Mouse (Mus musculus) neutrophil, adult 83 days (primary cell): ENCODE results near the gene Gale. TPM values are rescaled to one million over a fixed set of nuclear protein-coding genes. Genes with fewer than 3 reads are reported as not detected.

ENCODE experiments used
- total RNA-seq, 2 experiments: library from RNA; stranded (reverse); gene quantifications; one replicate each; pipeline ENCODE4 v1.2.4; 2023

The Gale gene
- total RNA-seq: 10 to 100 TPM; 12.3 to 14.4 TPM

DNA sequence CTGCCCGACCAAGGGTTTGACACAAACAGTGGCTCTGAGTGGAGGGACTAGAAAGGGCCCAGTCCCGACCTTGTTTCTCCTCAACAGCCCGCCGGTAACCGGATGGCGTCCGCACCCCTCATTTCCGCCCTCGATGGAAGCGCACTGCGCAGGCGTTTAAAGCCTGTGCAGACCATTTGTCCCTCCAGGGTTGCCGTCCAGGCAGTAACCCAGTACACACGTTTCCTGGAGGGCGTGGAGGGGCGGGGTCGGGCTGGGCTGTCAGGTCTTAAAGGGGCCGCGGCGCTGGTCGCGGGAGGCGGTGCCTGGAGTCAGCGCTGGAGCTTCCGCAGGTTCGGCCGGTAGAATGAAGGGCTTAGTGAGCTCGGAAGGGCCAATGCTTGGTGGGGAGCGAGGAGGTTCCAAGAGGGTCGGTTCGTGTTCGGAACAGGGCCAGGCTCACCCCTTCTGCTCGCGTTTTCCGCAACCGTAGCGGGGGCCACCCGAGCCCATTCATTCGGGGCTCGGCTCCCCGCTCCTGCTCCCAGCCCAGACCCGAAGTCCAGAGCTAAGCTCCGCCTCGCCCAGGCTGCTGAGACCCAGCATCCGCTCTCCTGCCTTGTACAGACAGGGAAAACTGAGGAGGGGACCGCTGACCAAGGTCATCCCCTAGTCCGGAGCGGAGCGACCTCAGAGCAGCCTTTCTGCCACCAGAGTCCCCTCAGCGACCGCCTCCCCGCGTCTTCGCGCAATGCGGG, at the start of gene Gale:
Gene Gale (plus strand): TSS at position 271 of the 737 bp plus-strand sequence.

DNA sequence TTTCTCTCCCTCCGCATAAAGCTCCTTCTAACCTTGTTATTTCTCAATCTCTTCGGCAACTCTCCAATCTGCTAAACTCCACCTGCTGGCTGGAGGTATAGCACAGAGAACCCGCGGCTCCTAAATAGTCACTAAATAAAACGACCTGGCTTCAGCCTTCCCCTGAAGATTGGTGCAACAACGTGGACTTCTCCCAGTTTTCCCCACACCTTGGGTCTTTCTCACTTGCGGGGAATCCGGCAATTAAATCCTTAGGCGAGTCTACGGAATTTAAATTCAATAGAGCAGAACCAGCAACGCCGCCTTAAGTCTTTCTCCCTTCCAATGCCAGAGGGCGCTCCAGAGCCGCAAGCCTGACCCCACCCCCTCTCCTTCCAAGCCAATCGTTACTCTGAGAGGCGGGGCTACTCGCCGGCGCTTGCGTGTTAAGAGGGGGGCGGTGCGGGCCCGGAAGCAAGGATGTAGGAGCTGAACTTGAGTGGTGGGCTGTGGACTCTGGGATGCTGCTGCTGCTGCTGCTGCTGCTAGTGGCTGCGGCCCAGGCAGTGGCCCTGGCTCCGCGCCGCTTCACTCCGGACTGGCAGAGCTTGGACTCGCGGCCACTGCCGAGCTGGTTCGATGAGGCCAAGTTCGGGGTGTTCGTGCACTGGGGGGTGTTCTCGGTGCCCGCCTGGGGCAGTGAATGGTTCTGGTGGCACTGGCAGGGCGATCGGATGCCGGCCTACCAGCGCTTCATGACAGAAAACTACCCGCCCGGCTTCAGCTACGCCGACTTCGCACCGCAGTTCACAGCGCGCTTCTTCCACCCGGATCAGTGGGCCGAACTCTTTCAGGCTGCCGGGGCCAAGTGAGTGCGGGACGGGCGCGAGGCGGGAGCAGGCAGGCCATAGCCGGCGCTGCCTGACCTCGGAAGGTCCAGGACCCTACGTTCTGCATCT, 43.0 kb upstream of the Gale start, which contains the start of gene Fuca1:
Gene Fuca1 (plus strand): TSS at position 432 of the 938 bp plus-strand sequence.

DNA sequence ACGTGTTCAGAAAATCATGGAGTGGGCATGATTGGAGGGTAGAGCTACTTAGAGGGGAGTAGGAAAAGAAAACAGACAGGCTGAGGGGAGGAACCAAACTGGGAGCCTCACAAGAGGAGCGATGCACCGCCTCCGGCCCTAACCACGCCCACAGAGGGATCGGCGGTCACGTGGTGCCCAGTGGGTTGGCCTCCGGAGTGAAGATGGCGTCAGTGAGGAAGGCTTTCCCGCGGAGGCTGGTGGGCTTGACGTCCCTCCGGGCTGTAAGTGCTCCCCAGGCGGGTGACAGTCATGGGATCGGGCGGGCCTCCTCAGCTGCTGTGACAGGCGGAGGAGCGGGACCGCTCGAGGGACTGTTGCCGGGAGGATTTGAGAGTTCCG, 17.3 kb upstream of the Gale start, which contains the start of gene Hmgcl:
Gene Hmgcl (plus strand): TSS at position 171 of the 381 bp plus-strand sequence.

DNA sequence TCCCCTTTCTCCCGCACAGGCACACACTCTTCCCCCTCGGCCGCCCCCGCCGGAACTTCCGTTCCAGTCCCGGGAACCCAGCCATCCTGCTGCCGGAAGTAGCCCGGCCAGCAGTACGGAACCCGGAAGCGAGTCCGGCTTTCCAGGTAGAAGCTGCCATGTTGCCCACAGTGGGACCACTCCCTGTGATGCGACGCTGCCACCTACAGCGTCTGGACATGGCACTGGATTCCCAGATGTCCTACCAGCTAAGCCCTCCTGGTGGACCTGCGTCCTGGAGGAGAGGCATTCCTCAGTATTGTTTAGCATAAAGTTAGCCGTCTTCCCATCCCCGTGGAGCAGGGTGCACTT, 9.0 kb downstream of the Gale start, which contains the start of gene Lypla2:
Gene Lypla2 (minus strand): TSS at position 71 of the 351 bp plus-strand sequence.

DNA sequence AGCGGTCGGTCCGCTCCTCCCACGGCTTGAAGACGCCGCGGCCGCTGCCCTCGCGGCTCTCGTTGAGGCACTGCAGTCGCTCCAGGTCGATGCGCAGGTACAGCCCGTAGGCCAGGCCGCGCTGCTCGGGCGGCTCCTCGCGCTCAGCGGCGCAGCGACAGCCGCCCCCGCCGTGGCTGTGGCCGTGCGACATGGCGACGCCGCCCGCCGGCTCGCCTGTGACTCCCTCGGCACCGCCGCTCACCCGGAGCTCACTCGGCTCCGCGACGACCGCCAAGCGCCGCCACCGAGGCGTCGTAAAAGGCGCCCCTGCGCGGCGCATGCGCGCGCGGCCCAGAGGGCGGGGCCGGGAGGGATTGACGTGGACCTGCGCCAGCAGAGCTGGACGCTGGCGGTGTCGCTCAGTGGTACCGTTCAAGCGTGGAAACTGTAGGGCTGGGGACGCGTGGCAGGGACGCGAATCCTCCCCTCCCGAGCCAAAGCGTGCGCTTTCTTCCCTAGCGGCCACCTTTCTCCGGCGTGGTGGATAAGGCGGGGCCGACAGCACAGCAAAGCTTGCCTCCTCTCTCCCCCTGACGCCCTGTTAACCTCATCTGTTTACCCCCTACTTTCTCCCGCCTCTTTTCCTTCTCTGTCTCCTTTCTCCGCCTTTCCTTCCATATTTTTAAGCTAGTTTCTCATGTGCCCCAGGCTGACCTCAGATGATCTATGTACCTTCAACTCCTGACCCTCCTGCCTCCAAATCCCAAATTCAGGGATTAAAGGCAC, 23.6 kb downstream of the Gale start, which contains the start of gene Pithd1:
Gene Pithd1 (minus strand): TSS at position 322 of the 768 bp plus-strand sequence.

Other genes with a start within 250 kb of the Gale start
- under 1 TPM in 1 of 2 experiments, not detected in 1; 0.22 TPM for gene Il22ra1, start 235.6 kb upstream of the Gale start, total RNA-seq
- not detected for gene Myom3, start 204.0 kb upstream of the Gale start, total RNA-seq
- gene Srsf10, start 108.0 kb upstream of the Gale start, total RNA-seq: 10 to 100 TPM; 52.3 to 66.0 TPM
- 10 to 100 TPM; 83.0 to 85.8 TPM for gene Pnrc2, start 89.9 kb upstream of the Gale start, total RNA-seq
- 10 to 100 TPM; 29.9 to 36.6 TPM for gene Cnr2, start 68.3 kb upstream of the Gale start, total RNA-seq
- 100 to 1,000 TPM; 110 TPM for gene Fuca1, start 43.0 kb upstream of the Gale start, total RNA-seq
- gene Hmgcl, start 17.3 kb upstream of the Gale start, total RNA-seq: 10 to 100 TPM; 55.0 to 61.7 TPM
- 10 to 100 TPM; 86.7 to 96.1 TPM for gene Lypla2, start 8.9 kb downstream of the Gale start, total RNA-seq
- 10 to 100 TPM; 27.9 to 29.7 TPM for gene Pithd1, start 23.5 kb downstream of the Gale start, total RNA-seq
- gene Eloa, start 58.0 kb downstream of the Gale start, total RNA-seq: 10 to 100 TPM; 58.8 to 65.0 TPM
- 100 to 1,000 TPM; 312 to 313 TPM for gene Rpl11, start 89.7 kb downstream of the Gale start, total RNA-seq
- 1 to 10 TPM; 2.5 to 2.6 TPM for gene Id3, start 179.8 kb downstream of the Gale start, total RNA-seq
- gene E2f2, start 208.7 kb downstream of the Gale start, total RNA-seq: 10 to 100 TPM; 92.0 to 98.7 TPM
- gene Asap3, start 242.6 kb downstream of the Gale start, total RNA-seq: under 1 TPM in 1 of 2 experiments, not detected in 1; 0.09 TPM